ENCODE assay signal across 10 mouse cellular contexts in genomic region chr15:102998608-102999182, GRCm38 (mm10). TPM values are rescaled to one million over a fixed set of nuclear protein-coding genes. Genes with fewer than 3 reads are reported as not detected.
A peak's percentile ranks its signal among the peaks of the same experiment; 100 is the strongest.
DNase-seq lines count a peak whose midpoint lies in the region; ATAC-seq and TF ChIP-seq lines count a peak whose summit lies in the region.
"Had no signal": no experiment of that assay in that cellular context is flagged by ENCODE, and none has a peak within 500 bp of the region (broad histone marks: within the 10 kb centered on the region; RNA-seq: fewer than 3 reads in every experiment).

No protein-coding gene starts in this region.

- no peaks in the 10 kb centered on the region; the same call in 1 of the 2 replicates for H3K4me1 ChIP-seq in thymus, adult 2 months (replicated peaks; ENCODE audit: control insufficient read depth, insufficient read depth, low read length)
- peaks cover 17% of the 10 kb centered on the region; the same call in 1 of the 2 replicates for H3K4me1 ChIP-seq in liver, embryonic 12.5 days

- no peak overlapping the region for H3K27ac ChIP-seq in thymus, adult 2 months (ENCODE audit: control insufficient read depth, insufficient read depth, low read length)
- no peak overlapping the region for H3K27ac ChIP-seq in liver, embryonic 12.5 days

- H3K27me3 ChIP-seq in thymus, adult 2 months (ENCODE audit: control insufficient read depth, insufficient read depth, low read length), result peaks cover 57% of the 10 kb centered on the region
- peaks cover 100% of the 10 kb centered on the region for H3K27me3 ChIP-seq in liver, embryonic 12.5 days (replicated peaks)

- DNase-seq in adrenal gland, postnatal 14 days, result peak; percentile 51
- no peak for DNase-seq in adrenal gland, postnatal 36 days
- DNase-seq in thymus, adult 2 months, result no peak
- DNase-seq in thymus, postnatal 36 days, result no peak
- no peak for DNase-seq in gastrocnemius, adult 8-10 months (ENCODE audit: low spot score in 2 of 2)
- DNase-seq in retina, postnatal 1 day, result no peak
- DNase-seq: cerebellum, adult 9-10 months had no signal

- peak overlapping the region; percentile 69 for H3K4me2 ChIP-seq in liver, embryonic 12.5 days

- no peak for TF ChIP-seq POLR2A in thymus, adult 2 months (IDR thresholded peaks at IDR 0.05; ENCODE audit: control insufficient read depth, extremely low read depth, insufficient read depth, low read length, poor library complexity)

- no peaks in the 10 kb centered on the region for H3K9me3 ChIP-seq in liver, embryonic 12.5 days (replicated peaks)

- H3K4me3 ChIP-seq in thymus, adult 2 months (ENCODE audit: control insufficient read depth, insufficient read depth, low read length), result 0 out of 2 replicates have a peak overlapping the region, but pooled peaks have one; percentile 12
- H3K4me3 ChIP-seq in liver, embryonic 12.5 days, result peak overlapping the region; percentile 48

- no peak for TF ChIP-seq CTCF in thymus, adult 2 months (IDR thresholded peaks at IDR 0.05; ENCODE audit: borderline replicate concordance, control insufficient read depth, extremely low read depth, insufficient read depth, low read length, poor library complexity)

- H3K9ac ChIP-seq in liver, embryonic 12.5 days, result peak overlapping the region; percentile 19; the same call in 1 of the 2 replicates

- H3K36me3 ChIP-seq in thymus, adult 2 months (ENCODE audit: control insufficient read depth, insufficient read depth, low read length), result no peaks in the 10 kb centered on the region
- H3K36me3 ChIP-seq in liver, embryonic 12.5 days, result no peaks in the 10 kb centered on the region

- 6% methylated on average over 19 of the region's 19 CpGs for WGBS in thymus, adult 2 months
- 1% methylated on average over 19 of the region's 19 CpGs for WGBS in liver, embryonic 12.5 days (ENCODE audit: insufficient replicate concordance)

- no peak for ATAC-seq in liver, embryonic 12.5 days
- ATAC-seq in monocyte, adult 5-6 weeks (replicated peaks; ENCODE audit: insufficient number of reproducible peaks, low FRiP score, low TSS enrichment, poor library complexity, severe bottlenecking), result no peak

RNA-seq across cellular contexts. Expression of gene Hoxc6, which starts 0.6 kb away (rescaled TPM):
- total RNA-seq in adrenal gland, postnatal 14 days (2021), result 37.4 and 43.2 TPM in 2 replicates
- 10 to 100 TPM; 43.2 to 46.3 TPM for total RNA-seq in adrenal gland, postnatal 36 days (2021)
- 0.23 and 0.43 TPM in 2 replicates for polyA plus RNA-seq in thymus, adult 2 months (2012; rRNA removed)
- polyA plus RNA-seq in liver, embryonic 12.5 days (2016; fragmentation: Nextera tagmentation; extraction: Ambion mirVana), result 0.17 and 0.19 TPM in 2 replicates
- total RNA-seq in monocyte, adult 5-6 weeks (2017), result not detected in 3 replicates
- total RNA-seq in gastrocnemius, adult 8-10 months (2022), result 1 to 10 TPM; 4.5 to 6.3 (median 5.2) TPM
- total RNA-seq: megakaryocyte-erythroid progenitor cell, adult 5-6 weeks had no signal

RNA-seq across cellular contexts. Expression of gene Hoxc8, which starts 8.3 kb away (rescaled TPM):
- total RNA-seq in adrenal gland, postnatal 14 days (2021), result 19.2 and 20.1 TPM in 2 replicates
- 10 to 100 TPM; 25.4 to 29.5 TPM for total RNA-seq in adrenal gland, postnatal 36 days (2021)
- polyA plus RNA-seq in thymus, adult 2 months (2012; rRNA removed), result 0.07 and 0.08 TPM in 2 replicates
- 0.08 and 0.22 TPM in 2 replicates for polyA plus RNA-seq in liver, embryonic 12.5 days (2016; fragmentation: Nextera tagmentation; extraction: Ambion mirVana)
- not detected in 3 replicates for total RNA-seq in monocyte, adult 5-6 weeks (2017)
- 1 to 10 TPM; 1.3 to 1.5 (median 1.4) TPM for total RNA-seq in gastrocnemius, adult 8-10 months (2022)
- total RNA-seq: megakaryocyte-erythroid progenitor cell, adult 5-6 weeks had no signal

RNA-seq across cellular contexts. Expression of gene Hoxc4, which starts 20.0 kb away (rescaled TPM):
- total RNA-seq in adrenal gland, postnatal 14 days (2021), result 6.8 and 7.7 TPM in 2 replicates
- 1 to 10 TPM; 5.9 to 6.6 TPM for total RNA-seq in adrenal gland, postnatal 36 days (2021)
- 0.19 and 0.22 TPM in 2 replicates for polyA plus RNA-seq in thymus, adult 2 months (2012; rRNA removed)
- polyA plus RNA-seq in liver, embryonic 12.5 days (2016; fragmentation: Nextera tagmentation; extraction: Ambion mirVana), result 1.3 and 1.9 TPM in 2 replicates
- total RNA-seq in monocyte, adult 5-6 weeks (2017), result 0.57 TPM in 1 of 3 replicates, not detected in the others
- total RNA-seq in gastrocnemius, adult 8-10 months (2022), result 1 to 10 TPM; 4.6 to 5.6 (median 4.7) TPM
- total RNA-seq: megakaryocyte-erythroid progenitor cell, adult 5-6 weeks had no signal

RNA-seq across cellular contexts. Expression of gene Hoxc9, which starts 22.5 kb away (rescaled TPM):
- 1.8 and 2.1 TPM in 2 replicates for total RNA-seq in adrenal gland, postnatal 14 days (2021)
- total RNA-seq in adrenal gland, postnatal 36 days (2021), result under 1 TPM; 0.72 to 0.96 TPM
- 0.05 and 0.14 TPM in 2 replicates for polyA plus RNA-seq in thymus, adult 2 months (2012; rRNA removed)
- 0.07 TPM in 1 of 2 replicates, not detected in the other for polyA plus RNA-seq in liver, embryonic 12.5 days (2016; fragmentation: Nextera tagmentation; extraction: Ambion mirVana)
- total RNA-seq in monocyte, adult 5-6 weeks (2017), result not detected in 3 replicates
- 1 to 10 TPM; 5.3 to 7.4 (median 6.0) TPM for total RNA-seq in gastrocnemius, adult 8-10 months (2022)
- total RNA-seq: megakaryocyte-erythroid progenitor cell, adult 5-6 weeks had no signal

RNA-seq across cellular contexts. Expression of gene Hoxc5, which starts 31.5 kb away (rescaled TPM):
- total RNA-seq in adrenal gland, postnatal 14 days (2021), result 6.9 and 7.4 TPM in 2 replicates
- 1 to 10 TPM; 5.7 to 6.2 TPM for total RNA-seq in adrenal gland, postnatal 36 days (2021)
- 0.15 and 0.32 TPM in 2 replicates for polyA plus RNA-seq in thymus, adult 2 months (2012; rRNA removed)
- 0.92 and 1.2 TPM in 2 replicates for polyA plus RNA-seq in liver, embryonic 12.5 days (2016; fragmentation: Nextera tagmentation; extraction: Ambion mirVana)
- not detected in 3 replicates for total RNA-seq in monocyte, adult 5-6 weeks (2017)
- 1 to 10 TPM; 1.6 to 3.4 (median 2.4) TPM for total RNA-seq in gastrocnemius, adult 8-10 months (2022)
- total RNA-seq: megakaryocyte-erythroid progenitor cell, adult 5-6 weeks had no signal
